Mouse (Mus musculus) thymus, postnatal 14 days (tissue): ENCODE data around the gene Mib2.
"Not testable (repeated sequence)": the region's sequence is repeated elsewhere in the genome, so short reads cannot be mapped to it uniquely, and the experiment has no call there.

Experiments
- DNase-seq: peaks from one replicate; pipeline ENCODE4 v3.0.0; 2021

The Mib2 gene

DNA sequence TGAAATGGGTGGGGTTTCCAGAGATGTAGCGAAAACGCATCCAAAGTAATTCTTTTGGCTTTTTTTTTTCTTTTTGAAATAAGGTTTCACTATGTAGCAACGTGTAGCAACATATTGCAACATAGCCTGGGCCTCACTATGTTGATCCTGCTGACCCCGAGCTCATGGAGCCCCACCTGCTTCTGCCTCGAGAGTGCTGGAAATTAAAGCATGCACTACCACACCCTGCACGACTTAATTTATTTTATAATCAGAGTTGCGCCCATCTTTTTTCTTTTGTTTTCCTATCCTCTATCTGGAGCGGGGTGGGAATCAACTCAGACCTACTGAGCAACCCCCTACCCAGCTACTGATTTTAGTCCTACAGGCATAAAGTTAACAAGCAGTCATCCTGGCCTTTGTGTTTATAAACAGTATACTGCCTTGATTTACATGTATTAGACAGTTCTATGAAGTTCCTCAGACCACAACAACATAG, 639 bp upstream of the Mib2 start:
- no peak for DNase-seq

DNA sequence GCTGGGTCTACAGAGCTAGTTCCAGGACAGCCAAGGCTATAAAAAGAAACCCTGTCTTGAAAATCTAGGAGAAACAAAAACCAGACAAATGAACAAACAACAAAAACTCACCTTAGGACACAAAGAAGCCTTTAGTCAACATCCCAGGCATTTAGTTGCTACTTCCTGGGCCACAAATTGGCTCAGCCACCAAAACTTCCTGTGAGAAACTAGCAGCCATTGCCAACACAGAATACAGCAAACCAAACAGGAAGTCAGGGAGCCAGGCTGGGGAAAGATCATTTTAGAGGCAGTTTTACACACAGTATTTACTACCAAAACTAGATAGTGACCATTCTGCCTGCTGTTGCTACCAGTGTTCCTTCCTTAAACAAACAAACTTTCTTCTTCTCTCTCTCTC, 2.1 kb downstream of the Mib2 start:
- peak; percentile 10 for DNase-seq

DNA sequence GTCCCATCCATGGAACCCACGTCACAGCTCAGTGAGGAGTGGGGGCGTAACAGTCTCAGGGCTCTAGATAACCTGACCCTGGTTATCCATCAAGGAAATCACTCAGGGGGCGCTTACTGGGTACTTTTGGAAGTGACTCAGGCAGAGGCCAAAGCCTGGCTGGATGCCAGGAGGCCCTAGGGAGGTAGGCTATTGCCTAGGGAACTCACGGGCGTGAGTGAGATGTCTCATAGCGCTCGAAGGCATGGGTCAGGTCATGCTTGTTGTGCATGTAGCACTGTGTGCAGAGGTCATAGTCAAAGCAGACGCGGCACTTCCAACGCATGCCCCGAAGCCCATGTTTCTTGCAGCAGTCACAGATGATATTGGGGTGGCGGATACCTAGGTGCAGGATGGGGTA, 8.4 kb downstream of the Mib2 start:
- no peak for DNase-seq

DNA sequence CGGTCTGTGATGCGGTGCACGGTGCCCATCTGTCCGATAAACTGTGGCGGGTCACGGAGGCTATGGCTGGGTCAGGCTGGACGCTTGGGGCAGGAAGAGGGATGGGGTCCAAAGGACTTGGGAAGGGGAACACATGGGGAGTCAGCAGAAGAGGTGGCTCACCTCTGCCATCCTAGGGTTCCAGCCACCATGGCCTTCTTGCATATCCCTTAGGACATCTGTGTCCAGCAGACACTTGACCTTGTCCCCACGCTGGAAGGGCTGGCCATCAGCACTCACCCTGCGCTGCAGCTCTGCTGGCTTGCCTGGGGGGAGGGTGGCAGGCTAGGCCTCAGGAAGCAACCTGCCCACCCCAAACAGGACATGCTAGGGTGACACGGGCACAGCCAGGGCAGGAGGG, 10.0 kb downstream of the Mib2 start:
- DNase-seq = no peak

DNA sequence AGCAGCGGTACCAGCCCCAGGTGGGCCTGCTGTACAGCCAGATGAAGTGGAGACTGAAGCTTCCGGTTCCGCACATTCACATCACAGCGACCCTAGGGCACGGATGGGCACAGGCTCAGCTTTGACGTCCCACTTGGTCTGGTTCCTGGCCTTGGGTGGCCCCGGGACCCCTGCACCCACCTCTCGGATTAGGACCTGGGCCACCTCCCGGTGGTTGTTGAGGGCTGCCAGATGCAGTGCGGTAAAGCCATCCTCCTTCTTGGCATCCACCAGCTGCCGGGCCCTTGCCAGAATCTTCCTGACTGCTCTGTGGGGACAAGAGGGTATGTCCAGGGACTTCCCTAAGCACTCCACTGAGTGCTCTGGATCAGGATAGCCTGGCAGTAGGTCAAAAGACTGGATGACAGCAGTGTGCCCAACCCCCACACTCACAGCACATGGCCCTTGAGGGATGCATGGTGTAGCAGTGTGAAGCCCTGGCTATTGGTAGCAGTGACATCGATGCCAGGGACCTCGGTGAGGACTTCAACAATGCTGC, 12.7 kb downstream of the Mib2 start:
- DNase-seq = no peak

DNA sequence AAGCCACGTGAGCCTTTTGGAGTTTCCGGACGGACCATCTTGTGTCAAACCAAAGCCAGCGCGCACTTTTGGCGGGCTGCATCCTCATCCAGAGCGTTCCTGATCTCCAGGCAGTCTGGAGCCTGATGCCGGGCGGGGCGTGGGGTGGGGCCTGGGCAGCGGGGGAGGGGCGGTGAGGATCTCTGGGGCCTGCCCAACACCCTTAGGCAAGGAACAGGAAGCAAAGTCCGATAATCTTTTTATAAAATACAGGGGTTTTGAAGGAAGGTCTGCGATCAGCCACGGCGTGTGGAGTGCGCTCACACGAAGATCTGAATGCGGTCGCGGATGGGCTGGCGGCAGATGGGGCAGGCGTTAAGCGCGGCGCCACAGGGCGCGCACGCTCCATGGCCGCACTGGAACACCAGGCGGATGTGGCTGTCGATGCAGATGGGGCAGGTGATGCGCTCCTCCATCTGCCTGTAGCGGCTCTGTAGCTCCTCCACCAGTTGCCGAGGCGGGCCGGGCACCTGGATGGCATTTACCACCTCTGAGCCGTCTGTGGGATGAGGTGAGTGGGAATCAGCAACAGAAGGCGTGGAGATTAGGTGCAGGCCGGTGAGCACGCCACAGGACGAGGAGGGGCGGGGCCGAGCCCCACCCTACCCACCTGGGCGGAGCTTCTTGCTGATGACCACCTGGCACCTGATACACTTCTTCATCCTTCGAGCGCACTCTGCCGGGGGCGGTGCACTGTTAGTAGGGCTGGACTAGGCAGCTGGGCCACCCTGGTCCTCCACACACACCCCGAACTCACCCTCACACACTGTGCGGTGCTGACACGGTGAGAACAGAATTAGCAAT, 14.3 kb downstream of the Mib2 start:
- DNase-seq = peak; percentile 70

DNA sequence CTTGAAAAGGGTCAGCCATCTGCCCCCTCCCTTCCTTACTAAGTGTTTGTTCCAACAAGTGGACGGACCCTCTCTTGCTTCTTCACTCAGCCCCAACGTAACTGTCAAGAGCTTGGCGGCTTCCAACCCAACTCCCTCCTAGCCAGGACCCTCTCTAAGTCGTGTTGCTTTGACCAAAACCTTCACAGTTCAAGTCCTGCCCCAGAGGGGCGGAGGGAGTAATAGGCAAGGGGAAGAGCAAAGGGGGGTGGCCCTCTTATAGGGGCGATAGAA, 14.9 kb downstream of the Mib2 start:
- no peak for DNase-seq

DNA sequence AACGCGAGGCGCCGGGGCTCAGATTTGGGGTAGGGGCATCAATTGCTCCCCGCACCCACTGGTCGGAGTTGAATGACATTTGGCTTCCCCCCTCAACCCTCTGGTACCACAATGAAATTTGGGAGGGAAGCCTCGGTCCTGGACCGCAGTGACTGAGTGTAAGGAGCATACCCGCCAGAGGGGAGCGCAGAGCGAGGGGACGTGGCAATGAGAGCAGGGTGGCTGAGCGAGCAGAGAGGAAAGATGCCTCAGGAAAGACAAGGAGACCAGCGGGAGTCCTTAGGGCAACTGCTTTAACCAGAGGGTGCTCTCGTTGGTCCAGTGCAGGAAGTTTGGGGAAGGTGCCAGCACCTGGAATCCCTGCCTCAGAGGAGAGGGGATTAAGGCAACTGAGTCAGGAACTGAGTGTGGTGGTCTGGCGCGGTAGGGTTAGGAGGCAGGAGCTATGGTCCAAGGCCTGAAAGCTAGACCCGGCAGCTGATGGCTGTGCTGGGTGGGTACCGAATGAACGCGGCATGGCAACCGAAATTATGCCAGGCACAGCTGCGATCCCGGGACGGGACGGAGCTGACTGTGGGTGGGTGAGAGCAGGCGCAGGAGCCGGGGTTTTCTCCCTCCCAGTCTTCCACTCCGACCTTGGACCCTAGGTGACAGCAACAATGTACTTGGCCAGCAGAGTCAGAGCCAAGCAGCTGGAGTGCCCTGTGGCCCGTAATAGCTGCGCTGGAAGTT, 15.4 kb downstream of the Mib2 start:
- peak; percentile 17 for DNase-seq

DNA sequence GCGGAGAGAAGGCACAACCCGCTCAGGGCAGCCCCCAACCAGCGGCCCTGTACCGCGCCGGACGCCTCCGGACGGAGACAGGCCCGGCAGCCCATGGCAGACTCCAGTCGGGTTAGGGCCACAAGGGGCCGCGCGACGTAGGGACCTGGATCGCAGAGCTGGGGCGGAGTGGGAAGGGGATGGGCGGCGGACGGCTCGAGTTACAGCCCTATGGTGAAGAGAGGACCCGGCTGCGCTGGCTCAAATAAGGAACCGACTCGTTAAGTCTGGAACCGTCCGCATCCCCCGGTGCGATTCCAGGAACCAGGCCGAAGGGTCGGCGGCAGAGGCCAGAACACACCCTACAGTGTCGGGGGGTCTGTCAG, 15.9 kb downstream of the Mib2 start, which contains the start of gene Mmp23:
Gene Mmp23 (minus strand): TSS at position 299 of the 365 bp plus-strand sequence.
- peak; percentile 10 for DNase-seq

DNA sequence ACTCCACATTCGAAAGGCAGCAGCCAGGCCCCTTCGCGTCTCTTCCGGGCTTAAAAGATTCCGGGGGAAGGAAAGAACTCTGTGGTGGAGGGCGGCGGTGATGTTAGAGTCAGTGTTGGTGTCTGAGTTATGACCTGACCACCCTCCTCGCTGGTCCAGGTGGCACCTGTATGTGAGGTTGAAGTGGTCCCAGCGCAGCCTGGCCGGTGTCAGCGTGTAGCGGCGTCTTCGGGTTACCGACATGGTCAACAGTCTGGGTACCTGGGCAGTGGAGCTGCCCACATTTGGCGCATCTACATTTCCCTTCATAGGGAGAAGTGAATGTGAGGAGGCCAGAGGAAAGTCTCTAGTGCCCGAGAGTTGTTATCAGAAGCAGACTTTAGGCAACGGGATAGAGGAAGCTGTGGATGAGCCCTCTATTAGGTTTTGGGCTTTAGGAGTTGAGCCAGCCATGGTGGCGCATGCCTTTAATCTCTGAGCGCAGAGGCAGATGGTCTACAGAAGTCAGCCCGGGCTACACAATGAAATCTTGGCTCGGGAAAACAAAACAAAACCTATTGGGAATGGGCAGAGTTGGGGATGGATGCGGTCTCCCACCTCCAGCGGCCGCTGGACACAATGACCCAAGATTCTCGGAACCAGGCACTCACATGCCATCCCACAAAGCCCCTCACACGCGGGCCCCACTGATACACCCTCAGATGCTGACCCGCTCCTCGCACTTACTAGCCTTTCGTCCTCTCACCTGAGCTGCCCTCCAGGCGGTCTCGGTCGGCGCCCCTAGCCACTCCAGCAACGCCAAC, 16.5 kb downstream of the Mib2 start:
- no peak for DNase-seq

DNA sequence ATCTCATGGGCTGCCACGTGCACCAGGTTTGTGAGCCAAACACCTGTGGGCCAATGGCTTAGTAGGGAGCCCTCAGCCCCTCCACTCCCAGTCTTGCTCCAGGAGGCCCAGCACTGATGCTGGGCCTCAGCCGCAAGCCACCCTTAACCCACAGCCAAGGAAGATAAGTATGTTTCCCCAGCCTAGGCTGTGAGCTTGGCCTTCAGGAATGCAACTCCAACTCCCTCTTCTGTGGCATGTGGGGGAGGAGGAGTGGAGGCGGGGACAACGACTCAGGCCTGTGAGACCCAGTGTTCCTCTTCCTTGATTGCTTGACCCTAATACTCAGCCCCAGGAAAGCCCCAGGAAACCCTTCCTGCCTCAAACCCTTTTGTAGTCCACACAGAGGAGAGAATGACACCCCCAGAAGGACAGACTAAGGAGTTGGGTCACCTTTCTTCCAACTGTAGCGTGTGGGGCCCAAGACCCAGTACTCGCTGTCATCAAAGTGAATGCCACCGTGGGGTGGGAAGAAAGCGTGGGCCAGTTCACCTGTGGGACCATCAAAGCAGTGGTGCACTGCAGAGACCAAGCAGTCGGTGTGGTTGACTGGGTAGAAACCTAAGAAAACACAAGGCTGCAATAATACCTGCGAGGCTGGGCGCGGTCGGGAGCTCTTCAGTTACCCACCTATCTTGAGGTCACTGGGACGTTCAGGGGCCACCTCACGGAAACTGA, 17.3 kb downstream of the Mib2 start:
- no peak for DNase-seq

DNA sequence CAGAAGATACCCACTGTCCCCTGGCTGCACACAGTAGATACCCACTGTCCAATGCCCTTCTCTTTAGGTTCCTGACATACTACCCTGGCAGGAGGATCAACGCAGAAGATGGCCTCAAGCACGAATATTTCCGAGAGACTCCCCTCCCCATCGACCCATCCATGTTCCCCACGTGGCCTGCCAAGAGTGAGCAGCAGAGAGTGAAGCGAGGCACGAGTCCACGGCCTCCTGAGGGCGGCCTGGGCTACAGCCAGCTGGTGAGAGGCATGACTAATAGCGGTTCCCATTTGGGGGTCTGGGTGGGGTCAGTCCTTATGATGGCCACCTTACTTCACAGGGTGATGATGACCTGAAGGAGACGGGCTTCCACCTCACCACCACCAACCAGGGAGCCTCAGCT, 19.6 kb downstream of the Mib2 start:
- DNase-seq = no peak

DNA sequence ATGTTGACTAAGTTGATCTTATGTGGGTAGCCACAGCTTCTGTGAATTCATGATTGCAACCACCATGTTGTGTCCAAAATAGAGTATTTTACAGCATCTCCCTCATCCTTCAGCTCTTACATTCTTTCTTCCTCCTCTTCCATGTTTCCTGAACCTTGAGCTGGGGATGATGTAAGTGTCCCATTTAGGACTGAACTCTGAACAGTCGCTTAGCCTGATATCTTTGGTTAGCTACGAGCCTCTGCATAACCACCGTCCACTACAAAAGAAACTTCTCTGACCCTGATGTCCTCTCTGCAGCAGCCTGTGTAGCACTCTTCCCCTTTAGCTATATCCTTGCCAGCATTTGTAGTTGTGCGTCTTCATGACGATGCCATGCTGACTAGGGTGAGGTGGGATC, 23.3 kb downstream of the Mib2 start:
- DNase-seq = no peak

DNA sequence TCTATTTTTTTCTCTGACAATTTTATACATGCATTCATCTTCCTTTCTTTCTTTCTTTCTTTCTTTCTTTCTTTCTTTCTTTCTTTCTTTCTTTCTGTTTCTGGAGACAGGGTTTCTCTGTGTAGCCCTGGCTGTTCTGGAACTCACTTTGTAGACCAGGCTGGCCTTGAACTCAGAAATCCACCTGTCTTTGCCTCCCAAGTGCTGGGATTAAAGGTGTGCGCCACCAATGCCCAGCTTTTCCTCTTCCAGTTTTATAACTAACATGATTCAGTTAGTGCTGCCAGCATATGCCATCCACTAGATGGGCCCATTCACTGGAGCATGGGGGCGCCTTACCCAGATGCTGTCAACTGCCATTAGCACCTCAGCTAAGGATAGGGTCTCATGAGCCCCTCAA, 23.7 kb downstream of the Mib2 start, which contains the start of gene Gm10563:
Gene Gm10563 (minus strand): TSS at position 101 of the 400 bp plus-strand sequence.
- not testable (repeated sequence) for DNase-seq

DNA sequence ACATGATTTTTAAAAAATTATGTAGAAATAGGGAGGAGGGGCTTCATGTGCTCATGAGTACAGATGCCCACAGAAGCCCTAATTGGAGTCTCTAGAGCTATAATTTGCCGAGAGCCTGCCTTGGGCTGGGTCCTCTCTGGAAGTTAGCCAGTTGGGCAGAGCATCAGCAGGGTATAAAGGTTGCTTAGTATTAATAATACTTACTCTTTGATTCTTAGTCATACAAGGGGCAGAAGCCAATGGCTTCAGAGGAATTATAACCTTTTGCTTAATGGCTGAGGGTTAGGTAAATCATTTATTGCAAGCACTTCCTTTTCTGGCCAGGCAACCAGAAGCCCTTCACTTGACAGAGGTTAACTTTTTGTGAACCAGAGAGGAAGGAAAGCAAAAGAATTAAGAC, 25.5 kb downstream of the Mib2 start:
- DNase-seq = no peak

DNA sequence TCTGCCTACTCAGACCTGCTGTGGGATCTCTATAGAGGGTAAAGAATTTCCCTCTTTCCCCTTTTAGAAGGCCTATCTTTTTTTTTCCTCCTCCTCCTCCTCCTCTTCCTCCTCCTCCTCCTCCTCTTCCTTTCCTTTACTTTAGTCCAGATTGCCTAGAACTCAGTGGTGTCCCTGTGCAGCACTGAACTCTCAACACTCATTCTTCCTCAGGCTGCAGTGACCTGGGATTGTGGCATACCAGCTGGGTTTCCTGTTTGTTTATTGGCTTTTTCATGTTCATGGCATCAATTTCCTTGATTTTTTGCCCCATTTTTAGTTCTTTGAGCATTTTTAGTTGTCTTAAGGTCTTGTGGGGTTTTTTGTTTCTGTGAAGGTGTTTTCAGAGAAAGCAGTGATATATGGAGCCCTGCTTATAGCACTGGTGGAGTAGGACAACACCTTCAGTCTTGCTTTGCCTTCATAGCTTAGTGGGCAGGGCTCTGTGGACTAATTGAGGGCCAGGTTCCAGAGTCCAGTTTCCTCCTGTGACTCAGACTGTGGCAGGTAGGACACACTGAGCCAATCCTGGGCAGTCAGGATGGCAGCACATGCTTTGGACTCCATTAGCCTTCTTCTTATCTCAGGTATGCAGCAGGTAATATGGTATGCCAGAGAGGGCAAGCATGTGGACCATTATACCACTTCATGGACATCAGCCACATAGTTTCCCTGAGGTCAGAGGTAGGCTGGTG, 33.1 kb downstream of the Mib2 start:
- no peak for DNase-seq

DNA sequence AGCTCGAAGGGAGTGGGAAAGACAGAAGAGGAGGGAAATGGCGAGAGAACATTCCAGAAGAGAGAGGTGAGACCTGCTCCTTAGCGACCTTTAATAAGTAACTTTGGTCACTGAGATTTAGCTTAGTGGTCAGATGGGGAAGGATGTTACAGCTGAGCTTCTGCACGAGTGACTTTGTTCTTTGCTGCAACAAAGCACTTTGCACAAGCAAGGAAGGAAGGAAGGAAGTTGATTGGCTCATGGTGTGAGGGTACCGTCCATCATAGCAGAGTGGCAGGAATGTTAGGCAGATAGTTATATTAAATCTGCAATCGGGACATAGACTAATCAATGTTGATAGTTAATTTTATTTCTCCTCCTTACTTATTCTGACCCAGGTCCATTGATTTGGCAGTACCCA, 38.7 kb downstream of the Mib2 start:
- no peak for DNase-seq

DNA sequence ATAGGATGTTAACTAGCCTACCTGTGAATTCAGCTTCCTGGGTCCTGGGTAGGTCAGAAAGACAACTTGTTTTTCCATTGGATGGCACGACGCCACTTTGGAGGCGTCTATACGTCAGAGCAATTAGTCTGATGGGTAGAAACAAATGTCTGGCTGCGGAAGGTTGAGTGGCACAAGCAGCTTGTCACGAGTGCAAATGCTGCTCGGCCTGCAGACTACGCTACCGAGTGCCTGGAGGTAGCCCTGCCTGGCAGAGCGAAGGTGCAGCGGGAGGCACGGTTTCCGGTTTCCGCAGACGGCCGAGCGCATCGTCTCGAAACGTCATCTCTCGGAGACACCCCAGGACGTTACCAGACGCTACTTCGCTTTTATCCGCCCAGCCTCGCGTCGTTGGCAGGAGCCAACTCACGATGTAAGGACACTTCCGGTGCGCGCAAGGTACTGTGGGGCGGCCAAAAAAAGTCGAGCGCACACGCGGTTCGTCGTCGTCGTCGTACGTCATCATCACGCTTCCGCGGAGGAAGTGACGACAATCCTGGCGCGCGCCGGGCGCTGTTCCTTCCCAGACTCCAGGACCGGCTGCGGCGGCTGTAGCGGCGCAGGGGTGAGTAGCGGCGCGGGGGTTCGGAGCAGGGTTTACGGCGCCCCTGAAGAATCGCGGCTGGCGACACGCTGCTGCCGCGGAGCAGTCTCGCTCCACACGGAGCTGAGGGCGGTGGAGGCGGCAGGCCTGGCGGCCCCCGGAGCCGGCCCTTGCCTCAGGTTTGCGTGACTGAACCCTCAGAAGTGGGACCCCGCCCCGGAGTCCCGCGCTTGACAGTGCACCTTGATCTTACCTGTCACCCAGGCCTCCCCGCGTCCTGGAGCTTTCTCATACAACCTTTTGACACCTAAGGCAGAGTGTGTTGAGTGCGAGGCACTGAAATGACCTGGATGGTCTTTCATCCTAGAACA, 44.4 kb downstream of the Mib2 start, which contains the start of gene Cdk11b:
Gene Cdk11b (plus strand): TSS at position 517 of the 954 bp plus-strand sequence.
- DNase-seq = peak; percentile 96

DNA sequence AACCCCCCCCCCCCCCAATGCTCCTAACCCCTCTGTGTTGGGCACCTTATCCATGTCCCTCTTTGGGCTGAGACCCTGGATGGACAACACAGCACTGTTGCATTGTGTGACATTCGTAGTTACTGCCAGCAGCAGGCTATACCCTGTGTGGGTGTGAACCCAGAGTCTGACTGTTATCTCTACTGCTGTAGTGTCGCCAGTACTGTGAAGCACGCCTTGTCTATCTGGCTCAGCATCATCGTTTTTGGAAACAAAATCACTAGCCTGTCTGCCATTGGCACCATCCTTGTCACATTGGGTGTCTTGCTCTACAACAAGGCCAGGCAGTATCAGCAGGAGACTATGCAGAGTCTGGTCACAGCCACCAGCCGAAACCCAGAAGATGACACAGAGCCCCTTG, 50.7 kb downstream of the Mib2 start:
- DNase-seq = no peak

DNA sequence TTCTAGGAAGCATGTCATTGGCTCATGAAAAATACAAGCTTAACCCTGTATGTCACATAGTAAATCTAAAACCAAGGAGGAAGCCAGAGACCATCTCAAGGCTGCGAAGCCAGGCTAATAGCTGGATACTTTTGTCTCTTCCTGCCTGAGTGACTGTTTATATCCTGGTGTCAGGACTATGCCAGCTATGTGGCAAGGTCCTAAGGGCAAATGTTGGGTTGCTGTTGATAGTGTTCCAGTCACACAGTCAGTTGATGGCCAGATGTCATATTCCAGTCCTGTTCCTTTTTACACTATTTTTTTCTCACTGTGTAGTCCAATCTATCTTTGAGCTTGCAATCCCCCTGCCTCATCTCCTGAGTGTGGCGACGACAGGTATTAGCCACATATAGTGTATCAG, 55.7 kb downstream of the Mib2 start:
- DNase-seq = no peak

DNA sequence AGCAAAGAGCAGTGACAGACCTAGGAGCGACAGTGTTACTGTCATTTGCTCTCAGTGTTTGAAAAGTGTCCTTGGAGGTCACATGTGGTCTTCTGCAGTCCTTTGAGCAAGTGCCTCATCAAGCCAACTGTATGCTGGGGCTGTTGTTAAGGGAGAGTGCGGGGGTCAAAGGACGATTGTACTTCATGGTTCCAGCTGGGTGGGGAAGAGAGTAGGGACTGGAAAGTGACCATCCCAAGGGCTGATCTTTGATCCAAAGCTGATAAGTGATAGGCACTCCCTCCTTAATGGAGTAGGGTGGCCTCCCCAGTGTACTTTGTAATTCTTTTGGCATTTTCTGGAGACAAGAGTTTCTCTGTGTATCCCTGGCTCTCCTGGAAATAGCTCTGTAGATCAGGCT, 57.1 kb downstream of the Mib2 start:
- no peak for DNase-seq
